Mouse (Mus musculus) megakaryocyte, adult 5-6 weeks (primary cell): ENCODE results near the gene Bptf. TPM values are rescaled to one million over a fixed set of nuclear protein-coding genes. Genes with fewer than 3 reads are reported as not detected.
A peak's percentile ranks its signal among the peaks of the same experiment; 100 is the strongest.
"Not testable (repeated sequence)": the region's sequence is repeated elsewhere in the genome, so short reads cannot be mapped to it uniquely, and the experiment has no call there.

ENCODE experiments used
- ATAC-seq: 2 replicates; pipeline ENCODE4 v1.8.0; 2016; ENCODE audit warnings: mild to moderate bottlenecking, inconsistent platforms; ENCODE audit not compliant: poor library complexity, severe bottlenecking
- total RNA-seq, 2 experiments: library from RNA; stranded (forward) in 1 of 2; stranded (reverse) in 1 of 2; fragments of 153-499, 151-499 nt in 1 of 2; fragments of 221-1000, 200-1000 nt in 1 of 2; gene quantifications; 2 replicates each; pipeline versions ENCODE4 v1.2.3 to v1.2.4; 2015 to 2017

The Bptf gene
- total RNA-seq, 2 experiments from 2014 or later = 35.9 to 45.6 TPM

GRCm38 (mm10) chr11:107022050-107022683 lies 109.8 kb downstream of the Bptf start:
- no peak for ATAC-seq

GRCm38 (mm10) chr11:107019722-107020121 lies 112.2 kb downstream of the Bptf start:
- ATAC-seq = not testable (repeated sequence)

- ATAC-seq = no peak
These were observed 112.6 kb downstream of the Bptf start for GRCm38 (mm10) chr11:107019318-107019717.

DNA sequence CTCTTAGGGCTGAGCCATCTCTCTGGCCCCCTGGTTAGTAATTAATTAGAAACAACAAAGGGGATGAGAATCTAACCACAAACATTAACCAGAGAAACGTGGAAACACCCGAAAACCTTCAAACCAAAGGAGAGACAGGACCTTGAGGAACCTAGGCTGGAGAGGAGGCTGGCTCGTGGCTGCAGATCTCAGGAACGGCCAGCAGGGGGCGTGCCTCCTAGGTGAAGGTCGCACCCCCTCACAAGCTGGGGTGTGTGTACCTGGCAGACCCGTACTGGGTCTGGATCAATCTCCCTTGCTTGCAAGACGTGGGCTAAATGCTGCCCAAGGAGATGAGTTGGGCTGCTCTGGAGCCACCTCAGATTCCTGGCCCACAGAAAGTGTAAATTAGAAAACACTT lies 113.3 kb downstream of the Bptf start:
- ATAC-seq = peak; percentile 40; the same call in 1 of the 2 replicates

DNA sequence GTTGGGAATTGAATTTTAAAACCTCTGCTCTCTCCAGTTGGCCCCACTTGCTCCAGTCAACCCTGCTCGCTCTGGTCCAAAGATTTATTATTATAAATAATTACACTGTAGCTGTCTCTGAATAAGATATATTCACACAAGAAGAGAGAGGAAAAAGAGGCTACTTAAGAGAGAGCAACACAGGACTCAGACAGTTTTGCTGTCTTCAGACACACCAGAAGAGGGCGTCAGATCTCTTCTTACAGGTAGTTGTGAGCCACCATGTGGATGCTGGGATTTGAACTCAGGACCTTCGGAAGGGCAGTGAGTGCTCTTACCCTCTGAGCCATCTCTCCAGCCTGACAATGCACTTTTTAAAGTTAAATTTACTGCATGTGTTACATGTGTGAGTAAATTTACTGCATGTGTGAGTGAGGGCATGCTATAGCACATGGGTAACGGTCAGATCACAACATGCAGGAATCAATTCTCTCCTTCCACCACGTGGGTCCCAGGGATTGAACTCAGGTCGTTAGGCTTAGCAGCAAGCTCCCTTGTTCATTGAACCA lies 114.5 kb downstream of the Bptf start:
- no peak for ATAC-seq

DNA sequence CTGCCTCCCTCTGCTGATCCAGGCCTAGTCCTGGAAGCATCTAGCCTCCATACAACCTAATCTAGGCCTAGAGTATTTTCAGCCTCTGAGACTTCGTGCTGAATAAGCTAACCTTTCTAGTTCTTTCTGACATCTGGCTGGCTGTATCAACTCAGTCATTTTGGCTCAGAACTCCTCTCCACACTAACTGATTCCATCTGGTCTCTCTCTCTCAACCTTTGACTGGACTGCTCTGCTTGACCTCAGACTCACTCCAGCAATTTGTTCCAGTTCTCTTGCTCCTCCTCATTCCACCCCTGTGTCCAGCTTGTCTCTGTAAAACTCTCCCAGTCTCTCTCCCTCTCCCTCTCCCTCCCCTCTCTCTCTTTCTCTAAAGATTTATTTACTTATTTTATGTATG lies 115.0 kb downstream of the Bptf start:
- ATAC-seq = no peak

- not testable (repeated sequence) for ATAC-seq
These were observed 116.3 kb downstream of the Bptf start for GRCm38 (mm10) chr11:107015535-107016187.

- no peak for ATAC-seq
These were observed 117.2 kb downstream of the Bptf start for GRCm38 (mm10) chr11:107014597-107015309.

DNA sequence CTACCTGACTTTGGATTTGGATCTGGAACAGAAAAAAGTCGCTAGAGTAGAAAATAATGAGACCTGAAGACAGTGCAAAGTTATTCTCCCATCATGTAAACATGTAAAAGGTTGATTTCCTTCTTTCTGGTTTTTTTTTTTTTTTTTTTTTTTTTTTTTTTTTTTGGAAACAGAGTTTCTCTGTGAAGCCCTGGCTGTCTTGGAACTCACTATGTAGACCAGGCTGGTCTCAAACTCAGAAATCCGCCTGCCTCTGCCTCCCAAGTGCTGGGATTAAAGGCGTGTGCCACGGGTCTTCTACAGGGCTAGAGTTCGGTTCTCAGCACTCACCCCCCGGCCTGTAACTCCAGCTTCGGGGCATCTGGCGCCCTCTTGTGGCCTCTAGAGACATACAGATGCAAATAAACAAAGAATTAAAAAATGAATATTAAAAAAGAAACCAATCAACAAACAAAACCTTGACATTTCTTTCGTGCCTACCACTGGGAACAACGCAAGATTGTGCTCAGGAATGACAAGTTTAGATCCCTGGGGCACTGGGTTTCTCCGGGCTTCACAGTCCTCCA lies 117.8 kb downstream of the Bptf start:
- no peak for ATAC-seq

DNA sequence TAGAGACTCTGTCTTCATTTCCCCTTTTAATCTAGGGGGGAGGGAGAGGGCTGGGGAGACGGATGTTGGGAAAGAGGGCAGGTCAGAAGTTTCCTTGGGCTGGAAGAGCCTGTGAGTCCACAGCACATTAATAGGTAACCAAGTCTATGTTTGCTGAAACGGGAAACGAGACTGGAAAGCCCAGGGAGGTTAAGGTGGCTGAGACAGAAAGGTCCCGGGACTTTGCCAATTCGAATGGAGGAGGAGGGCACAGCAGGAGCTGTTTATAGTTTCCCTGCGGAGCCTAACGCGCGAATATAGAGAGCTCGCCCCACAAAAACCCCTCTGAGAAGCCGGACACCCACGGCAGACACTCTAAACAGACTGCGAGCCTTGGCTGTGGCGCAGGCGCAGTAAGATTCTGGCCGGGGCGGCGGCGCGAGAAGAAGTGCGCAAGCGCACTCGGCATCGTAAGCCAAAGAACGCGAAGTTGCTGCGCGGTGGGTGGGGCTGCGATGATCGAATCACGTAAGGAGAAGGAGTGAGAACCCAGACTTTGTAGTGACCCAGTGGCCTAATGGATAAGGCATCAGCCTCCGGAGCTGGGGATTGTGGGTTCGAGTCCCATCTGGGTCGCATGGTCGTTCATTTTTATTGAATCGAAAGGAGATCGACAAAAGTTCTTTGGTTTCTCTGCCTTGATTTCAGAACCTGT lies 119.5 kb downstream of the Bptf start:
- ATAC-seq = peak; percentile 91

GRCm38 (mm10) chr11:107011669-107012323 lies 120.1 kb downstream of the Bptf start:
- peak; percentile 25; the same call in 1 of the 2 replicates for ATAC-seq

DNA sequence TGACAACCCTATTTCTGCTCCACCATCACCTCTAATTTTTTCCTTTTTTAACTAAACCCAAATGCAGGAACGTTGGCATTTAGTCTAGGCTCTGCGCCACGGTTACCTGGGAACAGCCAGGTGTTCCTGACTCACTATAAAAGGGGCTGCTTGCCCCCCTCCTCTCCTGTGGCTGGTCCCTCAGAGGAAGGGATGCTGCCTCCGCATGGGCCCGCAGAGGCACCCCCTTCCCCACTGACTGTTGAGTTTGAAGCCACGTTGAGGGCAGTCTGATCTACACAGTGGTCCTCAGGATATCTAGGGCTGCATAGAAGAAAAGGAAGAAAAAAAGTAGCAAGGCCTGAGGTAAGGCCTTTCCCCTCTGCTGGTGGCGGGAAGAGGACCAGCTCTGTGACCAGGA lies 120.8 kb downstream of the Bptf start:
- ATAC-seq = no peak

DNA sequence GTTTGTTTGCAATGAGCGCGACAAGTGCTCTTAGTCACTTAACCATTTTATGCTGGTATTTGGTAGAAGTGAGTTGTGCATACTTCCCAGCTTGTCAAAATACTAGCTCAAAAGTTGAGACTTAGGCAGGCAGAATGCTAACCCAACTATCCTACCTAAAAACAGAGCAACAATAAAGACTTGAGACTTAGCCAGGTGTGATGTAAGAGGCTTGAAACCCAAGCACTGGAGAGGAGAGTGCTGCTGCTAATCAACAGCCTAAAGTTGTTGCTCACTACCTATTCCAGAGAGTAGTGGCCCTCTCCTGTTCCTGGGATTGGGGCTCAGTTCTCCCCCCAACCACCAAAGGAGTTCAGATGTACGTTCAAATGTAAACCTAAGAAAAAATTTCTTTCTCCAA lies 121.5 kb downstream of the Bptf start:
- ATAC-seq = no peak

DNA sequence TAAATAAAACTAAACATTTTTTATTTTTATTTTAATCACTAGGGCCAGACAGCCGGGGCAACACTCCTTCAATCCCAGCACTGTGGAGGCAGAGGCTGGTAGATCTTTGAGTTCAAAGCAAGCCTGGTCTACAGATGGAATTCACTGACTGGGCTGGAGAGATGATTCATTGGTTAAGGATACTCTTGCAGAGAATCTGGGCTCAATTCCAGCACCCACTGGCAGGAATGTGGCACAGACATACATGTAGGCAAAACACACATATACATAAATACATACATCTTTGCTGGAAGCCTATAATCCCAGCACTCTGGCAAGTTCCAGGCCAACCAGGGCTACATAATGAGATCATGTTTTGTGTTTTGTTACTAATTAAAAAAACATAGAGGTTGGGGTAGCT lies 126.4 kb downstream of the Bptf start:
- no peak for ATAC-seq

DNA sequence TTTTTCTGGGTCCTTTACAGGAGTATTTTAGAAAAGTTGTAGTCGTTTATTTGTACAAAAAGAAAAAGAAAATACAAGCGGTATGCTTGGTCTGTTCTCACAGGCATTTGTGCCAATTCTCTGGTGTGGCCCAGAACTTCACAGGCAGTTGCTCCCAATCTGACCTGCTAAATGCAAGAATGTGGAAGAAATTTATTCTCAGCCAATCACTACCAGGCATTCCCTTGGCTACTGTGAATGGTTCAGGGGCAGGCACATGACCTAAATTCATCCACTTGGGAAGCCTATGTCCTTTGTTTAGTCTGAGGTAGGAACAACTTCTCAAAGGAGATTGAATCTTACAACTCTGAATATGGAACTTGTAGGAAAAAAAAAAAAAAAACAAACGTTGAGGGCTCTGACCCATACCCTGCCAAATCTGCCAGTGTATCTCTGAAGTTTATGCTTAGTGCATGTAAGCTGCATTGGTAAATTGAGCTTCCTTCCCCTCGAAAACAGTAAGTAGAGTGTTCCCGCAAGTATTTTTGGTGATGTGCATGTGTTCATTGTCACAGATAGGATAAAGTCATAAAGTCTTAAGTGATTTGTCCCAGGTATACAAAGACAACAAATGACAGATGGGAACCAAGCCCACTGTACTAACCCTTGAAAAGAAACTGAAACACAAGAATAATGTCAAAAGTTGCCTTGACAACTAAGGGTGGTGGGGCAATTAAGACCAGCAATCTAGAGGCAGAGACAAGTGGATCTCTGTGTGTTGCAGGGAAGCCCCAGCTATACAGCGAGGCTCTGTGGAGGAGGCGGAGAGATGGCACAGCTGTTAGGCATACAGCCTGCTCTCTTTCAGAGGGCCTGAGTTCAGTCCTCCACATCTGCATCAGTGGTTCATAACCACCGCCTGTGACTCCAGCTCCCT lies 129.9 kb downstream of the Bptf start:
- no peak for ATAC-seq

- no peak for ATAC-seq
These were observed 131.9 kb downstream of the Bptf start for GRCm38 (mm10) chr11:106999949-107000513.

DNA sequence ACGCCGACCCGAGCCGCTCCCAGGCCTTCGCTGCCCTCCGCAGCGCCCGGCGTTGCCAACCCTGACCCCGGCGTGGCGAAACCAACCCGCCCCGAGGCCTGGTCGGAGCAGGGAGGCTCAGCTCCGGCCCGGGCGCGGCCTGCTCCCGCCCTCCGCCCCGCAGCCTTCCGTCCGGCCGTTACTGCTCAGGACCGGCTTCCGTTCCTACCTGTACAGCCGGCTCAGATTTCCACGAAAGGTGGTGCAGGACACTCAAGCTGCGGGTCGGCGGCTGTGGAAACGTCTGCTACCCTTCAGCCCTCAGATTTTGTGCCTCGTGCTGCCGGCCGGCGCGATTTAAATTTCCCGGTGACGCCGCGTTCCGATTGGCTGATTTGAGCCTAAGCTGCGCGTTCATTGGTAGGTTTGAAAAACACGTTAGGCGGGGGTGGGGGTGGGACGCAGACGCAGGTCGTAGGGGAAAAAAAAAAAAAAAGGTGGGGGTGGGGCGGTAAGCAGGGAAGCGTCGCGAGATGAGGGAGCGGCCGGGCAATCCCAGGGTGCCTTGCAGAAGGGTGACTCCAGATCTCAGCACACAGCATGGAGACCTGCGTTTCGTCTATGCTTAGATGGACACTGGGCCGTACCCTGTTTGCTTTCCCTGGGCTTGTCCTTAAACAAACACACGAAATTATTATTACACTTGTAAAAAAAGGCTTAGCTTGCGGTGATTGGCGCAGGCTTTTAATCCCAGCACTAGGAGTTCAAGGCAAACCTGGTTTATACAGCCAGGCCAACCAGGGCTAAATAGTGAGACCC lies 132.6 kb downstream of the Bptf start, which contains the start of gene Kpna2:
Gene Kpna2 (minus strand): TSS at position 391 of the 798 bp plus-strand sequence.
- peak; percentile 90 for ATAC-seq

GRCm38 (mm10) chr11:106998651-106999150 lies 133.2 kb downstream of the Bptf start:
- ATAC-seq = no peak
